Mouse (Mus musculus): Measurements from ENCODE around the gene Fgfr2. TPM values are rescaled to one million over a fixed set of nuclear protein-coding genes. Genes with fewer than 3 reads are reported as not detected.

Gene Fgfr2
- polyA plus RNA-seq, 1 experiment from 2014 or later = 34.1 TPM

GRCm38 (mm10) chr7:133083936-133084614 lies 39.1 kb downstream of the Fgfr2 start:
- WGBS = 80% methylated on average over 13 of the region's 13 CpGs
- H3K9ac ChIP-seq = no peak overlapping the region

DNA sequence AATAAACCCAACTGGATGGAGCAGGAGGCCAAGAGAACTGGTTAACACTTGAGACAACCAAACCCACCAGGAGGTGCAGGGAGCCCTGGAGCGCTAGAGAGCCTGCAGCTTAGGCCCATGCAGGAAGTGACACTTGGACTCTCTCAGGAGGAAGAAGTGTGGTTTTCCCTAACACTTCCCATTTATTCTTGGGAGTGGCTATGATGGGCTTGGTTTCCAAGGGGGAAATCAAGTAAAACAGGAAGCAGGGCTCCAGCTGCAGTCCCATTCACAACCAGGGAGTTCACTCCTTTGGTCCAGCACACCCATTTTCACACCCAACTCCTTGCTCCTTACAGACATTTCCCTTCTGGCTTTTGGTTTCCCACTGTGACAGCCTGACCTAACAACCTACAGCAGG lies 44.2 kb downstream of the Fgfr2 start:
- H3K36me3 ChIP-seq = peaks cover 44% of the 10 kb centered on the region
- no peak overlapping the region for H3K4me3 ChIP-seq
- H3K27me3 ChIP-seq (replicated peaks) = no peaks in the 10 kb centered on the region
- peaks cover 26% of the 10 kb centered on the region for H3K4me1 ChIP-seq (replicated peaks)
- H3K9me3 ChIP-seq (replicated peaks) = no peaks in the 10 kb centered on the region
- WGBS = 90% methylated on average over 1 of the region's 1 CpGs
- H3K4me2 ChIP-seq = no peak overlapping the region
- no peak for ATAC-seq (ENCODE audit: insufficient number of reproducible peaks, low FRiP score)
- H3K9ac ChIP-seq = no peak overlapping the region
- H3K27ac ChIP-seq (ENCODE audit: poor library complexity, severe bottlenecking) = no peak overlapping the region

More at GRCm38 (mm10) chr7:133083936-133084614, 39.1 kb downstream of the Fgfr2 start:
- Histone ChIP-seq H3K4me3 (no peak overlapping the region), H3K36me3 (peaks cover 25% of the 10 kb centered on the region), H3K9me3 (replicated peaks) (no peaks in the 10 kb centered on the region), H3K4me1 (replicated peaks) (peaks cover 47% of the 10 kb centered on the region), H3K4me2 (no peak overlapping the region), H3K27ac (ENCODE audit: poor library complexity, severe bottlenecking) (no peak overlapping the region), H3K27me3 (replicated peaks) (no peaks in the 10 kb centered on the region)
- ATAC-seq (ENCODE audit: insufficient number of reproducible peaks, low FRiP score) = no peak

- Histone ChIP-seq H3K4me2 (no peak overlapping the region), H3K27me3 (replicated peaks) (no peaks in the 10 kb centered on the region), H3K9ac (no peak overlapping the region), H3K36me3 (peaks cover 43% of the 10 kb centered on the region), H3K4me1 (replicated peaks) (peaks cover 30% of the 10 kb centered on the region), H3K4me3 (no peak overlapping the region), H3K27ac (ENCODE audit: poor library complexity, severe bottlenecking) (no peak overlapping the region), H3K9me3 (replicated peaks) (no peaks in the 10 kb centered on the region)
- WGBS = 75% methylated on average over 10 of the region's 10 CpGs
- ATAC-seq (ENCODE audit: insufficient number of reproducible peaks, low FRiP score) = no peak
Observed at GRCm38 (mm10) chr7:133074462-133075133, 48.6 kb downstream of the Fgfr2 start.

DNA sequence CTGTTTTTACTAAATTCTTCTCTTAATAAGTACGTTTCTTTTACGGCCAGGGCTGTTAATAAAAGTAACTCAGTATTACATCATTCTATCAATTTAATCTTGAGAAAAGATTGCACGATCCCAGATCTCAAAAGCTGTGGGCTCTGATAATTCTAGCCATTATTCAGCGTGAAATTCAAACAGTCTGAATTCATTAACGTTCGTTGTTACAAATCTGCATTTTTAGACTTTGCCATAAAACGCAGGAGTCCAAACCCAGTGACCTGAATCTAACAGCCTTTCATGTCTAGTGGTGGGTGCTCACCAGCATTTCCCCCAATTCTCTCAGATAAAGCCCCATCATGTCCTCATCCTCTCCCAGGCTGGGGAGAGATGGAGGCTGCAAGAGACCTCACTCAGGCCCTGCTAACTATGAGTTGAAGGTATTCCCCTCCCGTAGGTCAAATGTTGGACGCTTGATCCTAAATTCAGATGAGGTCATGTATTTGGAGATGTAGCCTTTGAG lies 50.0 kb downstream of the Fgfr2 start:
- Histone ChIP-seq H3K36me3 (peaks cover 34% of the 10 kb centered on the region), H3K9ac (no peak overlapping the region), H3K27ac (ENCODE audit: poor library complexity, severe bottlenecking) (no peak overlapping the region), H3K4me3 (no peak overlapping the region), H3K9me3 (replicated peaks) (no peaks in the 10 kb centered on the region), H3K27me3 (replicated peaks) (no peaks in the 10 kb centered on the region), H3K4me1 (replicated peaks) (peaks cover 34% of the 10 kb centered on the region), H3K4me2 (no peak overlapping the region)
- no peak for ATAC-seq (ENCODE audit: insufficient number of reproducible peaks, low FRiP score)
- 85% methylated on average over 9 of the region's 9 CpGs for WGBS

DNA sequence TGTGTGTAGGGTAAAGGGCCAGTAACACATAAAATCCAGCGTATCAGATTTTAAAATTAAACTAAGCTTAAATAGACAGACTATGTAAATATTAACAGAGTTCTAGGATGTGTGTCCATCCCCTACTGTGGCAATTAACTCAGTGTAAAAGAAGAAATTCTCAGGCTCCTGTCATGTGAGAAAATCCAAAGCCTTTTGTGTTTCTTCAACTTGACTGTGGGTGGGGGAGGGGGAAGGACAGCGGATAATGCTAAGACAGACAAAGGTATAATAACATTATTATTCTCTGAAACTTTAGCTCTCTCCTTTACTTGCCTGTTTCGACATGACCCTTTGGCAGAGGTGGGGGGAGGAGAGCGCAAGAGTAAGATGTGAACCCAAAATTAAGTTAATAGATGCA lies 50.6 kb downstream of the Fgfr2 start:
- H3K9me3 ChIP-seq (replicated peaks) = no peaks in the 10 kb centered on the region
- H3K27ac ChIP-seq (ENCODE audit: poor library complexity, severe bottlenecking) = no peak overlapping the region
- H3K9ac ChIP-seq = no peak overlapping the region
- H3K4me3 ChIP-seq = no peak overlapping the region
- H3K27me3 ChIP-seq (replicated peaks) = no peaks in the 10 kb centered on the region
- ATAC-seq (ENCODE audit: insufficient number of reproducible peaks, low FRiP score) = no peak
- 93% methylated on average over 4 of the region's 4 CpGs for WGBS
- no peak overlapping the region for H3K4me2 ChIP-seq
- H3K36me3 ChIP-seq = peaks cover 30% of the 10 kb centered on the region
- peaks cover 40% of the 10 kb centered on the region for H3K4me1 ChIP-seq (replicated peaks)

- peaks cover 62% of the 10 kb centered on the region for H3K4me1 ChIP-seq (replicated peaks)
- H3K36me3 ChIP-seq = peaks cover 42% of the 10 kb centered on the region
- 44% methylated on average over 7 of the region's 7 CpGs for WGBS
- H3K9me3 ChIP-seq (replicated peaks) = no peaks in the 10 kb centered on the region
- H3K27ac ChIP-seq (ENCODE audit: poor library complexity, severe bottlenecking) = peak overlapping the region; percentile 75
- no peaks in the 10 kb centered on the region for H3K27me3 ChIP-seq (replicated peaks)
- H3K9ac ChIP-seq = no peak overlapping the region
- H3K4me3 ChIP-seq = no peak overlapping the region
- H3K4me2 ChIP-seq = no peak overlapping the region
- no peak for ATAC-seq (ENCODE audit: insufficient number of reproducible peaks, low FRiP score)
Observed at GRCm38 (mm10) chr7:133067321-133067841, 55.8 kb downstream of the Fgfr2 start.

DNA sequence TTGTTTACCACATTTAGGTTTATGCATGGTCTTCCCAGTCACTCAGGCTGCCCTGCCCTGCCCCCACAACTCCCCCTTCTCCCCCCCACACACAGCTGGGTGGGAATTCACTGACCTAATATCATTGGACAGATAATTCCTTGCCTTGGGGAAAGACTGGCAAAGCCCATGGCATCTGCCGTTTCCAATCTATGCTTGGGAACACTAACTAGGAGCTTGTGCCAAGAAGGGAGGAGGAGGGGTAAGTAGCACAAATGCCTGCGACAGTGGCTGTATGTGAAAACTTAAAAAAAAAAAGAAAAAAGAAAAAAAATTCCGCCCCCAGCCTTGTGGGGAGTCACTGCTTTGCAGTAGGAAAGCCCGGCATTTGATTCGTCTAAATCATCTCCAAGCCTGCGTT lies 56.4 kb downstream of the Fgfr2 start:
- Histone ChIP-seq H3K27ac (ENCODE audit: poor library complexity, severe bottlenecking) (peak overlapping the region; percentile 39; the same call in 1 of the 2 replicates), H3K36me3 (peaks cover 38% of the 10 kb centered on the region), H3K4me1 (replicated peaks) (peaks cover 66% of the 10 kb centered on the region), H3K4me3 (no peak overlapping the region), H3K27me3 (replicated peaks) (no peaks in the 10 kb centered on the region), H3K9ac (no peak overlapping the region), H3K9me3 (replicated peaks) (no peaks in the 10 kb centered on the region), H3K4me2 (no peak overlapping the region)
- 52% methylated on average over 6 of the region's 6 CpGs for WGBS
- no peak for ATAC-seq (ENCODE audit: insufficient number of reproducible peaks, low FRiP score)

GRCm38 (mm10) chr7:133062055-133062454 lies 61.1 kb downstream of the Fgfr2 start:
- Histone ChIP-seq H3K36me3 (peaks cover 23% of the 10 kb centered on the region), H3K27me3 (replicated peaks) (no peaks in the 10 kb centered on the region), H3K4me3 (no peak overlapping the region), H3K4me2 (no peak overlapping the region), H3K9ac (no peak overlapping the region), H3K27ac (ENCODE audit: poor library complexity, severe bottlenecking) (no peak overlapping the region), H3K4me1 (replicated peaks) (peaks cover 74% of the 10 kb centered on the region), H3K9me3 (replicated peaks) (no peaks in the 10 kb centered on the region)
- WGBS = 73% methylated on average over 3 of the region's 3 CpGs
- ATAC-seq (ENCODE audit: insufficient number of reproducible peaks, low FRiP score) = no peak

- no peak overlapping the region for H3K4me3 ChIP-seq
- peaks cover 16% of the 10 kb centered on the region for H3K36me3 ChIP-seq
- ATAC-seq (ENCODE audit: insufficient number of reproducible peaks, low FRiP score) = no peak
- no peak overlapping the region for H3K9ac ChIP-seq
- H3K4me2 ChIP-seq = no peak overlapping the region
- no peaks in the 10 kb centered on the region for H3K9me3 ChIP-seq (replicated peaks)
- H3K27me3 ChIP-seq (replicated peaks) = no peaks in the 10 kb centered on the region
- WGBS = 88% methylated on average over 6 of the region's 6 CpGs
- H3K27ac ChIP-seq (ENCODE audit: poor library complexity, severe bottlenecking) = peak overlapping the region; percentile 94
- H3K4me1 ChIP-seq (replicated peaks) = peaks cover 65% of the 10 kb centered on the region
Observed at GRCm38 (mm10) chr7:133060170-133060569, 63.0 kb downstream of the Fgfr2 start.

DNA sequence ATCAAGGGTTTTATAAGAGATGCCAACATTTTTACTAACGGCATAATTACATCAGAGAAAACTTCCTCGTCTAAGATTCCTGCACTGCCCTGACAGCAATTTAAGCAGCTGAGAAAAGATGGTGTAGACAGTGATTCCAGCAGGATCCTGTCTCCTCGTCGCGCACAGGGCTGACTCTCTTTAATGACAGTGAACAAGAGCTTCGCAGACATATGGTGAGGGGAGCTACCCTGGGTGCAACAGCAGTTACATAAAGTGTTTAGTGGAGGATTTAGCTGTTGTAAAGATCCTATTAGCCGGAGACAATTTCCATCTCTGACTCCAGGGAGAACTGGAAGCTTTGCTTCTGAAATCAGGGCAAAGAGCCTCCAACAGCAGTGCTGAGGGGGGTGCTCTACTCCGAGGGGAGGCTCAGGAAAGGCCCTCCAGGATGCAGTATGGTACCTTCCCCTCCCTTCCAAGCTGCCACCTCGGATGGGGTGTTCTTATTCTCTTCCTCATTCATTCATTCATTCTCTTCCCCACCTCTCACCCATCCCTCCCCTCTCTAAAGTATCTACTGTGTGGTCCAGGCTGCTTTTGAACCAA lies 63.5 kb downstream of the Fgfr2 start:
- H3K9ac ChIP-seq = peak overlapping the region; percentile 46; the same call in 1 of the 2 replicates
- peaks cover 61% of the 10 kb centered on the region for H3K4me1 ChIP-seq (replicated peaks)
- no peaks in the 10 kb centered on the region for H3K9me3 ChIP-seq (replicated peaks)
- H3K27ac ChIP-seq (ENCODE audit: poor library complexity, severe bottlenecking) = peak overlapping the region; percentile 94
- no peaks in the 10 kb centered on the region for H3K27me3 ChIP-seq (replicated peaks)
- ATAC-seq (ENCODE audit: insufficient number of reproducible peaks, low FRiP score) = no peak
- no peak overlapping the region for H3K4me3 ChIP-seq
- H3K36me3 ChIP-seq = peaks cover 17% of the 10 kb centered on the region
- 63% methylated on average over 9 of the region's 9 CpGs for WGBS
- 0 out of 2 replicates have a peak overlapping the region, but pooled peaks have one; percentile 37 for H3K4me2 ChIP-seq

DNA sequence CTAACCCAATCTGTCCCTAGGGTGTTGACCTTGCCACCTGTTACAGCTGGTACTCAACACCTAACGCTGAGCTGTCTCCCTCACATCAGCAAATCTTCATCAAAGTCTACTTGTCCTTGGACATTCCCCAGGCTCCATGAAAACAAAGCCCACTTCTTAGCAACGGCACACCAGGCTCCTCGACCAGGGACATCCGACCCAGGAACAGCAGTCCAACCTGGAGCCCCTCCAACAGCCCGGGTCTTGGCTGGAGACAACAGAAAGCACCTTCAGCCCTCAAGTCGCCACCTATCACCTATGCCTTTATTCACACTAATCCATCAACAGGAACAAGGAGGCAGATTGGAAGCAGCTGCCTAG lies 64.0 kb downstream of the Fgfr2 start:
- Histone ChIP-seq H3K4me3 (no peak overlapping the region), H3K27me3 (replicated peaks) (no peaks in the 10 kb centered on the region), H3K9me3 (replicated peaks) (no peaks in the 10 kb centered on the region), H3K4me1 (replicated peaks) (peaks cover 61% of the 10 kb centered on the region), H3K27ac (ENCODE audit: poor library complexity, severe bottlenecking) (peak overlapping the region; percentile 94), H3K4me2 (peak overlapping the region; percentile 37), H3K36me3 (peaks cover 15% of the 10 kb centered on the region), H3K9ac (0 out of 2 replicates have a peak overlapping the region, but pooled peaks have one; percentile 46)
- 39% methylated on average over 6 of the region's 6 CpGs for WGBS
- peak; percentile 9; the same call in 1 of the 2 replicates for ATAC-seq (ENCODE audit: insufficient number of reproducible peaks, low FRiP score)
